Mouse (Mus musculus): ENCODE measurements at regions not wholly inside any gene's neighbourhood (a gene's known extent, or its start where the extent isn't known, plus 50 kb on each side); places are given as distances from the start of the nearest gene placed in this dataset.

GRCm38 (mm10) chr19:26938911-26939310, 53.2 kb downstream of the Gm815 start:
- peak; percentile 3 for DNase-seq

- DNase-seq, result no peak
Observed at GRCm38 (mm10) chr19:26944006-26944405, 58.3 kb downstream of the Gm815 start.

- DNase-seq, result no peak
Observed at GRCm38 (mm10) chr19:26946562-26946961, 60.9 kb downstream of the Gm815 start.

GRCm38 (mm10) chr19:26948479-26948878, 62.8 kb downstream of the Gm815 start:
- no peak for DNase-seq

GRCm38 (mm10) chr19:26949153-26949552, 63.5 kb downstream of the Gm815 start:
- DNase-seq, result no peak

- DNase-seq, result no peak
Observed at GRCm38 (mm10) chr19:26953348-26953747, 67.7 kb downstream of the Gm815 start.

GRCm38 (mm10) chr19:26966055-26966760, 80.5 kb downstream of the Gm815 start:
- no peak for DNase-seq

- DNase-seq, result no peak
Observed at GRCm38 (mm10) chr19:26973058-26973457, 87.4 kb downstream of the Gm815 start.

GRCm38 (mm10) chr19:26973773-26974548, 88.3 kb downstream of the Gm815 start:
- no peak for DNase-seq

GRCm38 (mm10) chr19:26974576-26975204, 89.0 kb downstream of the Gm815 start:
- no peak for DNase-seq

- no peak for DNase-seq
Observed at GRCm38 (mm10) chr19:26976604-26977322, 91.1 kb downstream of the Gm815 start.

- no peak for DNase-seq
Observed at GRCm38 (mm10) chr19:26977887-26978639, 92.4 kb downstream of the Gm815 start.

GRCm38 (mm10) chr19:26978640-26979007, 92.9 kb downstream of the Gm815 start:
- DNase-seq, result no peak

GRCm38 (mm10) chr19:26979322-26979721, 93.6 kb downstream of the Gm815 start:
- DNase-seq, result no peak

GRCm38 (mm10) chr19:26986672-26987071, 101.0 kb downstream of the Gm815 start:
- DNase-seq, result no peak

- DNase-seq, result no peak
Observed at GRCm38 (mm10) chr19:26987197-26987596, 101.5 kb downstream of the Gm815 start.

- no peak for DNase-seq
Observed at GRCm38 (mm10) chr19:26987909-26988456, 102.3 kb downstream of the Gm815 start.

- DNase-seq, result no peak
Observed at GRCm38 (mm10) chr19:26994586-26995352, 109.1 kb downstream of the Gm815 start.

GRCm38 (mm10) chr19:26999596-26999995, 113.9 kb downstream of the Gm815 start:
- no peak for DNase-seq

GRCm38 (mm10) chr19:27021930-27022329, 136.2 kb downstream of the Gm815 start:
- DNase-seq, result no peak

- DNase-seq, result no peak
Observed at GRCm38 (mm10) chr19:27022917-27023316, 137.2 kb downstream of the Gm815 start.

All from adrenal gland, adult 8-10 months (tissue).